Mouse (Mus musculus) ovary, adult 18-20 months (tissue): Measurements from ENCODE around the gene Zfp2.

Source experiments
- DNase-seq: peaks from one replicate; pipeline ENCODE4 v3.0.0; 2022; ENCODE audit warnings: low spot score, mixed read lengths

The Zfp2 gene

DNA sequence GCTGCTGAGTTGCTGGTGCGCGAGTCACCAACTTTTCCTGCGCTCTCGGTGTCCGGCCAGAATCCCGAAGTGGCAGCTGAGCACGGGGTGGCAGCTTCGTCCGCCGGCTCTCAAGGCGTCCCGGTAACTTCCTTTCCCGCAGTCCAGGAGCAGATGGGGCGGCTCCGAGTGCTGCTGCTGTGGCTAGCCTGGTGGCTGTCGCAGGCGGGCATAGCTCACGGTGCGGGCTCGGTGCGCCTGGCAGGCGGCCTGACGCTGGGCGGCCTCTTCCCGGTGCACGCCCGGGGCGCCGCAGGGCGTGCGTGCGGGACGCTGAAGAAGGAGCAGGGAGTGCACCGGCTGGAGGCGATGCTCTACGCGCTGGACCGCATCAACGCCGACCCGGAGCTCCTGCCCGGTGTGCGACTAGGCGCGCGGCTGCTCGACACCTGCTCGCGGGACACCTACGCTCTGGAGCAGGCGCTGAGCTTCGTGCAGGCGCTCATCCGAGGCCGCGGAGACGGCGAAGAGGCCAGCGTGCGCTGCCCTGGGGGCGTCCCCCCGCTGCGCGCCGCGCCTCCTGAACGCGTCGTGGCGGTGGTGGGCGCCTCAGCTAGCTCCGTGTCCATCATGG lies 64.9 kb downstream of the Zfp2 start:
- DNase-seq = no peak

DNA sequence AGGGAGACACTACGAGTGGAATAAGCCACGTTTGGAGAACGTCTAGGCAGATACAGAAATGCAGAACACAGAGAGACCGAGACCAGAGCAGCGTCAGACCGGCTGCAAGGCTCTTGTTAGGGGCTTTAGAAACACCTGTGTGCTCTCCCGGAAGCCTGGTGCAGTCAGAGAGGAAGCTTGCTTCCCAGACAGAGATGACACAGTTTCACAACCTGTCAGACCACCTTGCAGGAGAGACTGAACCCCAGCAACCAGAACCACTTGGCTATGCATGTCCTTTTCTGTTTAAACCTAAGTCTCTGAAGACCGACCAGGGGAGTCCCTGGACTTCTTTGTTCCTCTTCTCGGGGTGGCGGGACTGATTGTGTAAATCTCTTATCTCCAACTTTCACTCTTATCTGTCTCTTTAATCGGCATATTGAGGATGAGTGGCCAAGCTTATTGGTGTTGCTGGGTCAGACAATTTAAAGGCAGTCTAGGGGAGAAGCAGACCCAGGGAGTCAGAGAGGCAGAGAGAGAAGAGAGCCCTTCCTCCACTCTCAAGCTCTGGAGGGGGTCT lies 65.7 kb downstream of the Zfp2 start, which contains the start of gene Grm6:
Gene Grm6, plus strand, starts transcription at position 509 of the 559 bp plus-strand sequence.
- DNase-seq = no peak

GRCm38 (mm10) chr11:50849310-50849709 lies 66.7 kb downstream of the Zfp2 start:
- DNase-seq = no peak
